Mouse (Mus musculus): ENCODE measurements around the gene Asic1.

The Asic1 gene

GRCm38 (mm10) chr15:99701999-99702900 lies 32.1 kb downstream of the Asic1 start, which contains the start of gene Smarcd1:
Smarcd1 (plus strand) TSS chr15:99702129.
- DNase-seq (ENCODE audit: low spot score): peak; percentile 97

GRCm38 (mm10) chr15:99703104-99703503 lies 32.9 kb downstream of the Asic1 start:
- DNase-seq (ENCODE audit: low spot score): no peak

GRCm38 (mm10) chr15:99703676-99704040 lies 33.5 kb downstream of the Asic1 start:
- DNase-seq (ENCODE audit: low spot score): no peak

- DNase-seq (ENCODE audit: low spot score): no peak
These were observed 34.0 kb downstream of the Asic1 start for GRCm38 (mm10) chr15:99704041-99704681.

- peak; percentile 43 for DNase-seq (ENCODE audit: low spot score)
These were observed 34.7 kb downstream of the Asic1 start for GRCm38 (mm10) chr15:99704881-99705280.

GRCm38 (mm10) chr15:99705440-99706048 lies 35.4 kb downstream of the Asic1 start, which contains the start of gene Gm17349:
Gm17349 (minus strand) TSS chr15:99705490.
- peak; percentile 74 for DNase-seq (ENCODE audit: low spot score)

GRCm38 (mm10) chr15:99708176-99708575 lies 38.0 kb downstream of the Asic1 start:
- DNase-seq (ENCODE audit: low spot score): no peak

- DNase-seq (ENCODE audit: low spot score): no peak
These were observed 40.3 kb downstream of the Asic1 start for GRCm38 (mm10) chr15:99710221-99711190.

GRCm38 (mm10) chr15:99711491-99711890 lies 41.3 kb downstream of the Asic1 start:
- DNase-seq (ENCODE audit: low spot score): no peak

GRCm38 (mm10) chr15:99712666-99713559 lies 42.7 kb downstream of the Asic1 start:
- no peak for DNase-seq (ENCODE audit: low spot score)

GRCm38 (mm10) chr15:99713569-99713968 lies 43.4 kb downstream of the Asic1 start:
- DNase-seq (ENCODE audit: low spot score): no peak

- no peak for DNase-seq (ENCODE audit: low spot score)
These were observed 44.0 kb downstream of the Asic1 start for GRCm38 (mm10) chr15:99714206-99714605.

- peak; percentile 86 for DNase-seq (ENCODE audit: low spot score)
These were observed 44.7 kb downstream of the Asic1 start for GRCm38 (mm10) chr15:99714858-99715257.

- DNase-seq (ENCODE audit: low spot score): no peak
These were observed 45.2 kb downstream of the Asic1 start for GRCm38 (mm10) chr15:99715361-99715865.

GRCm38 (mm10) chr15:99715982-99716746 lies 46.0 kb downstream of the Asic1 start:
- DNase-seq (ENCODE audit: low spot score): no peak

GRCm38 (mm10) chr15:99716814-99717213 lies 46.6 kb downstream of the Asic1 start:
- DNase-seq (ENCODE audit: low spot score): no peak

- DNase-seq (ENCODE audit: low spot score): no peak
These were observed 47.5 kb downstream of the Asic1 start, which contains the start of gene Gpd1 for GRCm38 (mm10) chr15:99717386-99718334. Gpd1 (plus strand) TSS chr15:99717515.

- no peak for DNase-seq (ENCODE audit: low spot score)
These were observed 48.4 kb downstream of the Asic1 start for GRCm38 (mm10) chr15:99718461-99719021.
